Mouse (Mus musculus) lung, embryonic 16.5 days (tissue): ENCODE measurements around the gene Dennd1a. TPM values are rescaled to one million over a fixed set of nuclear protein-coding genes. Genes with fewer than 3 reads are reported as not detected.
"Not testable (repeated sequence)": the region's sequence is repeated elsewhere in the genome, so short reads cannot be mapped to it uniquely, and the experiment has no call there.

Experiments used
- ATAC-seq: fragments of 200-750 bp; cut with Nextera tagmentation; 2 replicates; pipeline ENCODE4 v1.8.0; 2017; ENCODE audit warnings: low read depth, mild to moderate bottlenecking, moderate library complexity
- H3K27ac ChIP-seq: fragments of 300-500 bp; sonication (generic); 2 replicates; pipeline ENCODE4 v1.5.1; 2014; ENCODE audit warnings: mild to moderate bottlenecking, control low read depth, low read length
- H3K27me3 ChIP-seq: fragments of 300-500 bp; sonication (generic); 2 replicates; pipeline ENCODE4 v1.6.1; 2014; ENCODE audit warnings: low read depth, low read length, mixed read lengths; ENCODE audit not compliant: control insufficient read depth, insufficient read depth
- H3K36me3 ChIP-seq: fragments of 300-500 bp; sonication (generic); 2 replicates; pipeline ENCODE4 v1.6.1; 2014; ENCODE audit warnings: low read length; ENCODE audit not compliant: control insufficient read depth, insufficient read depth
- H3K4me1 ChIP-seq: fragments of 300-500 bp; sonication (generic); replicated peaks from 2 replicates; pipeline ENCODE4 v1.6.1; 2014; ENCODE audit warnings: low read length, mixed read lengths; ENCODE audit not compliant: control insufficient read depth, insufficient read depth
- H3K4me2 ChIP-seq: fragments of 300-500 bp; sonication (generic); 2 replicates; pipeline ENCODE4 v1.6.1; 2014; ENCODE audit warnings: low read depth, low read length, control low read depth
- H3K4me3 ChIP-seq: fragments of 300-500 bp; sonication (generic); 2 replicates; pipeline ENCODE4 v1.5.1; 2014; ENCODE audit warnings: mild to moderate bottlenecking, low read length, control low read depth
- H3K9ac ChIP-seq: fragments of 300-500 bp; sonication (generic); 2 replicates; pipeline ENCODE4 v1.6.1; 2014; ENCODE audit warnings: low read length, control low read depth
- H3K9me3 ChIP-seq: fragments of 300-500 bp; sonication (generic); 2 replicates; pipeline ENCODE4 v1.6.1; 2016; ENCODE audit warnings: low read length; ENCODE audit not compliant: control insufficient read depth
- WGBS: fragments of 180-500 bp; shearing (Covaris S2); extraction: QIAGEN DNeasy Blood & Tissue Kit; methylation state at CpG from one replicate; pipeline ENCODE4 v1.1.7; 2014; 5-methylcytosine and 5-hydroxymethylcytosine counted together
- polyA plus RNA-seq: library from polyadenylated mRNA; unstranded; fragments of >200 nt; fragmentation: Nextera tagmentation; extraction: Ambion mirVana; gene quantifications from 2 replicates; pipeline ENCODE4 v1.2.1, GENCODE M21; 2015

Dennd1a gene
- polyA plus RNA-seq, 1 experiment from 2014 or later, result 11.7 TPM

- 52% methylated on average over 1 of the region's 1 CpGs for WGBS
- no peak for ATAC-seq
- Histone ChIP-seq H3K27ac (no peak overlapping the region), H3K9ac (no peak overlapping the region), H3K4me3 (no peak overlapping the region), H3K27me3 (no peaks in the 10 kb centered on the region), H3K4me1 (no peaks in the 10 kb centered on the region), H3K4me2 (no peak overlapping the region), H3K36me3 (no peaks in the 10 kb centered on the region), H3K9me3 (no peaks in the 10 kb centered on the region)
These were observed 347.2 kb downstream of the Dennd1a start for GRCm38 (mm10) chr2:37939997-37940396.

- H3K4me1 ChIP-seq, H3K4me2 ChIP-seq, ATAC-seq, H3K27me3 ChIP-seq, H3K4me3 ChIP-seq, H3K9me3 ChIP-seq, H3K36me3 ChIP-seq, H3K9ac ChIP-seq, H3K27ac ChIP-seq: not testable (repeated sequence)
- WGBS, result 71% methylated on average over 3 of the region's 4 CpGs
These were observed 350.3 kb downstream of the Dennd1a start for GRCm38 (mm10) chr2:37936922-37937321.

- H3K9ac ChIP-seq, result no peak overlapping the region
- WGBS, result 100% methylated on average over 1 of the region's 1 CpGs
- no peaks in the 10 kb centered on the region for H3K36me3 ChIP-seq
- no peak overlapping the region for H3K27ac ChIP-seq
- H3K4me2 ChIP-seq, result no peak overlapping the region
- H3K27me3 ChIP-seq, result no peaks in the 10 kb centered on the region
- H3K4me3 ChIP-seq, result no peak overlapping the region
- no peaks in the 10 kb centered on the region for H3K4me1 ChIP-seq
- no peaks in the 10 kb centered on the region for H3K9me3 ChIP-seq
- ATAC-seq, result no peak
These were observed 354.9 kb downstream of the Dennd1a start for GRCm38 (mm10) chr2:37932240-37932639.

- H3K36me3 ChIP-seq, result no peaks in the 10 kb centered on the region
- H3K9ac ChIP-seq, result no peak overlapping the region
- H3K27me3 ChIP-seq, result no peaks in the 10 kb centered on the region
- no peak overlapping the region for H3K27ac ChIP-seq
- no peak for ATAC-seq
- no peaks in the 10 kb centered on the region for H3K9me3 ChIP-seq
- 53% methylated on average over 5 of the region's 5 CpGs for WGBS
- no peak overlapping the region for H3K4me2 ChIP-seq
- no peaks in the 10 kb centered on the region for H3K4me1 ChIP-seq
- no peak overlapping the region for H3K4me3 ChIP-seq
These were observed 355.9 kb downstream of the Dennd1a start for GRCm38 (mm10) chr2:37931018-37931930.

- Histone ChIP-seq H3K4me3 (no peak overlapping the region), H3K27me3 (no peaks in the 10 kb centered on the region), H3K36me3 (no peaks in the 10 kb centered on the region), H3K4me2 (no peak overlapping the region), H3K9me3 (no peaks in the 10 kb centered on the region), H3K9ac (no peak overlapping the region), H3K4me1 (no peaks in the 10 kb centered on the region), H3K27ac (no peak overlapping the region)
- no peak for ATAC-seq
- 67% methylated on average over 5 of the region's 5 CpGs for WGBS
These were observed 361.1 kb downstream of the Dennd1a start for GRCm38 (mm10) chr2:37926133-37926503.

- Histone ChIP-seq H3K4me1 (no peaks in the 10 kb centered on the region), H3K9me3 (no peaks in the 10 kb centered on the region), H3K27ac (no peak overlapping the region), H3K4me3 (no peak overlapping the region), H3K36me3 (no peaks in the 10 kb centered on the region), H3K9ac (no peak overlapping the region), H3K4me2 (no peak overlapping the region), H3K27me3 (no peaks in the 10 kb centered on the region)
- ATAC-seq, result no peak
- WGBS, result 36% methylated on average over 6 of the region's 6 CpGs
These were observed 361.6 kb downstream of the Dennd1a start for GRCm38 (mm10) chr2:37925413-37926132.

GRCm38 (mm10) chr2:37908721-37909506 lies 378.3 kb downstream of the Dennd1a start:
- Histone ChIP-seq H3K9me3 (no peaks in the 10 kb centered on the region), H3K27me3 (no peaks in the 10 kb centered on the region), H3K9ac (no peak overlapping the region), H3K4me3 (no peak overlapping the region), H3K27ac (no peak overlapping the region), H3K4me1 (no peaks in the 10 kb centered on the region), H3K4me2 (no peak overlapping the region), H3K36me3 (0 out of 2 replicates have a peak, but pooled peaks cover 2% of the 10 kb centered on the region)
- 56% methylated on average over 5 of the region's 5 CpGs for WGBS
- no peak for ATAC-seq

- ATAC-seq, result no peak
- H3K27ac ChIP-seq, result no peak overlapping the region
- no peak overlapping the region for H3K9ac ChIP-seq
- H3K4me3 ChIP-seq, result no peak overlapping the region
- H3K4me1 ChIP-seq, result no peaks in the 10 kb centered on the region
- WGBS, result 95% methylated on average over 3 of the region's 3 CpGs
- H3K4me2 ChIP-seq, result no peak overlapping the region
- H3K9me3 ChIP-seq, result no peaks in the 10 kb centered on the region
- no peaks in the 10 kb centered on the region for H3K27me3 ChIP-seq
- 0 out of 2 replicates have a peak, but pooled peaks cover 2% of the 10 kb centered on the region for H3K36me3 ChIP-seq
These were observed 378.9 kb downstream of the Dennd1a start for GRCm38 (mm10) chr2:37908296-37908695.

GRCm38 (mm10) chr2:37906261-37906660 lies 380.9 kb downstream of the Dennd1a start:
- WGBS, result 70% methylated on average over 2 of the region's 2 CpGs
- Histone ChIP-seq H3K27ac (no peak overlapping the region), H3K36me3 (no peaks in the 10 kb centered on the region), H3K4me1 (no peaks in the 10 kb centered on the region), H3K27me3 (no peaks in the 10 kb centered on the region), H3K4me3 (no peak overlapping the region), H3K4me2 (no peak overlapping the region), H3K9me3 (no peaks in the 10 kb centered on the region), H3K9ac (no peak overlapping the region)
- ATAC-seq, result no peak
